ENCODE assay signal across 14 mouse cellular contexts in genomic region chr12:53630607-53631006, GRCm38 (mm10).
DNase-seq lines count a peak whose midpoint lies in the region; ATAC-seq and TF ChIP-seq lines count a peak whose summit lies in the region.
"Had no signal": no experiment of that assay in that cellular context is flagged by ENCODE, and none has a peak within 500 bp of the region (broad histone marks: within the 10 kb centered on the region; RNA-seq: fewer than 3 reads in every experiment).

No protein-coding gene starts in this region.

- intact Hi-C loops in gastrocnemius, adult 2 months (cut with DNase I), result no loop called here
- intact Hi-C loops in left cerebral cortex, postnatal 4 days (cut with DNase I), result no loop called here
- intact Hi-C loops in heart, postnatal 14 days (cut with DNase I), result no loop called here

- ATAC-seq in monocyte, adult 5-6 weeks (replicated peaks; ENCODE audit: insufficient number of reproducible peaks, low FRiP score, low TSS enrichment, poor library complexity, severe bottlenecking), result no peak
- ATAC-seq: Patski had no signal

- H3K4me3 ChIP-seq in gastrocnemius, adult 2 months, result no peak overlapping the region
- H3K4me3 ChIP-seq: liver, embryonic 15.5 days had no signal

- no peak overlapping the region for H3K27ac ChIP-seq in gastrocnemius, adult 2 months
- H3K27ac ChIP-seq: hindbrain, embryonic 14.5 days; liver, embryonic 15.5 days had no signal

- no peak for TF ChIP-seq CTCF in gastrocnemius, adult 2 months (IDR thresholded peaks at IDR 0.05)

- DNase-seq in gastrocnemius, postnatal 10 days, result peak; percentile 7
- no peak for DNase-seq in gastrocnemius, adult 2 months
- DNase-seq in left cerebral cortex, postnatal 4 days, result peak; percentile 35
- DNase-seq in left cerebral cortex, adult 8-10 months (ENCODE audit: low spot score in 2 of 2), result no peak
- peak; percentile 22 for DNase-seq in NIH3T3 (ENCODE audit: low read depth)
- peak; percentile 18 to 19 for DNase-seq in heart, postnatal 14 days
- DNase-seq in frontal cortex, postnatal 10 days (ENCODE audit: low spot score in 2 of 2), result no peak
- DNase-seq: kidney, adult 2 months; layer of hippocampus, adult 9-11 months; thymus, postnatal 25 days had no signal

Comparison
In these comparisons a context has a peak if more than half of its experiments do, and no peak if none do; other contexts are left out.
1. DNase-seq: peak in gastrocnemius, postnatal 10 days (single experiment), left cerebral cortex, postnatal 4 days (single experiment), NIH3T3 (single experiment) and heart, postnatal 14 days (2 of 2); none in gastrocnemius, adult 2 months (single experiment), left cerebral cortex, adult 8-10 months (0 of 2) and frontal cortex, postnatal 10 days (0 of 2).